Mouse (Mus musculus) MEL (cell line): Measurements from ENCODE around the gene Decr2. TPM values are rescaled to one million over a fixed set of nuclear protein-coding genes. Genes with fewer than 3 reads are reported as not detected.

Experiments
- DNase-seq: peaks from one replicate; pipeline ENCODE4 v3.0.0; 2011; ENCODE audit warnings: low read depth, low spot score
- H3K27ac ChIP-seq: 2 replicates; pipeline ENCODE4 v1.5.1; 2012; ENCODE audit warnings: low read depth, mild to moderate bottlenecking, control low read depth, low read length, moderate library complexity; ENCODE audit not compliant: control insufficient read depth
- H3K27me3 ChIP-seq, 2 experiments: fragments of 150-350 bp in 1 of 2; sonication (generic) in 1 of 2; 2 replicates each; pipeline ENCODE4 v1.6.1; 2012; ENCODE audit warnings: low read length in 2 of 2, mild to moderate bottlenecking in 2 of 2, improper control_type of control experiment in 1 of 2, moderate library complexity in 1 of 2; ENCODE audit not compliant: insufficient read depth in 2 of 2, control insufficient read depth in 1 of 2
- H3K36me3 ChIP-seq, 2 experiments: 2 replicates each; pipeline ENCODE4 v1.6.1; 2012 to 2014; ENCODE audit warnings: low read length in 2 of 2, improper control_type of control experiment in 1 of 2, inconsistent platforms in 1 of 2, mild to moderate bottlenecking in 1 of 2; ENCODE audit not compliant: insufficient read depth in 2 of 2, control insufficient read depth in 1 of 2
- H3K4me1 ChIP-seq, 2 experiments: fragments of 150-350 bp in 1 of 2; sonication (generic) in 1 of 2; 2 replicates each; pipeline ENCODE4 v1.6.1; 2012; ENCODE audit warnings: low read length in 2 of 2, improper control_type of control experiment in 1 of 2, mild to moderate bottlenecking in 1 of 2; ENCODE audit not compliant: insufficient read depth in 2 of 2, control insufficient read depth in 1 of 2
- H3K4me3 ChIP-seq, 2 experiments: fragments of 150-350 bp in 1 of 2; sonication (generic) in 1 of 2; 2 replicates each; pipeline ENCODE4 v1.5.1; 2012; ENCODE audit warnings: low read depth in 2 of 2, low read length in 2 of 2, mild to moderate bottlenecking in 2 of 2, moderate library complexity in 2 of 2, control low read depth in 1 of 2, improper control_type of control experiment in 1 of 2; ENCODE audit not compliant: control insufficient read depth in 1 of 2, insufficient read depth in 1 of 2
- H3K79me2 ChIP-seq: 2 replicates; pipeline ENCODE4 v1.6.1; 2012; ENCODE audit warnings: mild to moderate bottlenecking, low read length, moderate library complexity; ENCODE audit not compliant: control insufficient read depth, poor library complexity, insufficient read depth
- H3K9ac ChIP-seq: 2 replicates; pipeline ENCODE4 v1.6.1; 2012; ENCODE audit warnings: low read depth, mild to moderate bottlenecking, control low read depth, low read length, moderate library complexity; ENCODE audit not compliant: control insufficient read depth, poor library complexity, severe bottlenecking
- H3K9me3 ChIP-seq: fragments of 150-350 bp; sonication (generic); replicated peaks from 2 replicates; pipeline ENCODE4 v1.6.1; 2012; ENCODE audit warnings: mild to moderate bottlenecking, low read length, improper control_type of control experiment, moderate library complexity; ENCODE audit not compliant: insufficient read depth
- BHLHE40 ChIP-seq: IDR thresholded peaks from 2 replicates; pipeline ENCODE4 v1.6.1; 2012; ENCODE audit warnings: low read depth, mild to moderate bottlenecking, inconsistent platforms, low read length, improper control_type of control experiment, borderline replicate concordance
- CHD1 ChIP-seq: IDR thresholded peaks from 2 replicates; pipeline ENCODE4 v1.6.1; 2012; ENCODE audit warnings: low read depth, mild to moderate bottlenecking, inconsistent platforms, low read length, improper control_type of control experiment
- EP300 ChIP-seq, 2 experiments: IDR thresholded peaks; 2 replicates each; pipeline ENCODE4 v1.6.1; 2011; ENCODE audit warnings: improper control_type of control experiment in 2 of 2, low read length in 2 of 2, low read depth in 1 of 2, mild to moderate bottlenecking in 1 of 2
- ETS1 ChIP-seq: IDR thresholded peaks from 2 replicates; pipeline ENCODE4 v1.6.1; 2012; ENCODE audit warnings: low read depth, mild to moderate bottlenecking, inconsistent platforms, low read length, improper control_type of control experiment, moderate library complexity
- GABPA ChIP-seq: IDR thresholded peaks from 2 replicates; pipeline ENCODE4 v1.6.1; 2012; ENCODE audit warnings: low read depth, mild to moderate bottlenecking, inconsistent platforms, low read length, improper control_type of control experiment, moderate library complexity
- HCFC1 ChIP-seq: IDR thresholded peaks from 2 replicates; pipeline ENCODE4 v1.6.1; 2012; ENCODE audit warnings: low read depth, mild to moderate bottlenecking, inconsistent platforms, low read length, improper control_type of control experiment, moderate library complexity
- MAX ChIP-seq: IDR thresholded peaks from 2 replicates; pipeline ENCODE4 v1.6.1; 2011; ENCODE audit warnings: low read length, improper control_type of control experiment
- MAZ ChIP-seq: IDR thresholded peaks from 2 replicates; pipeline ENCODE4 v1.6.1; 2012; ENCODE audit warnings: low read depth, mild to moderate bottlenecking, inconsistent platforms, low read length, improper control_type of control experiment
- MYB ChIP-seq: IDR thresholded peaks from 2 replicates; pipeline ENCODE4 v1.6.1; 2011; ENCODE audit warnings: mild to moderate bottlenecking, low read depth, low read length, improper control_type of control experiment
- NRF1 ChIP-seq: IDR thresholded peaks from 2 replicates; pipeline ENCODE4 v1.6.1; 2014; ENCODE audit warnings: low read depth, mild to moderate bottlenecking, inconsistent platforms, low read length, improper control_type of control experiment, moderate library complexity; ENCODE audit not compliant: poor library complexity, insufficient read depth, severe bottlenecking
- POLR2A ChIP-seq, 2 experiments: IDR thresholded peaks; 2 replicates each; pipeline ENCODE4 v1.6.1; 2011 to 2012; ENCODE audit warnings: low read length in 2 of 2, mild to moderate bottlenecking in 2 of 2, control low read depth in 1 of 2, improper control_type of control experiment in 1 of 2, low read depth in 1 of 2, moderate library complexity in 1 of 2; ENCODE audit not compliant: control insufficient read depth in 1 of 2, insufficient read depth in 1 of 2, poor library complexity in 1 of 2
- RAD21 ChIP-seq: IDR thresholded peaks from 2 replicates; pipeline ENCODE4 v1.6.1; 2011; ENCODE audit warnings: mild to moderate bottlenecking, low read depth, low read length, improper control_type of control experiment
- SMC3 ChIP-seq: IDR thresholded peaks from 2 replicates; pipeline ENCODE4 v1.6.1; 2011; ENCODE audit warnings: low read depth, low read length, improper control_type of control experiment
- TAL1 ChIP-seq: IDR thresholded peaks from 2 replicates; pipeline ENCODE4 v1.6.1; 2012; ENCODE audit warnings: mild to moderate bottlenecking, inconsistent platforms, low read length, moderate library complexity, mixed read lengths
- TBP ChIP-seq: IDR thresholded peaks from 2 replicates; pipeline ENCODE4 v1.8.0; 2011; ENCODE audit warnings: low read depth, low read length, improper control_type of control experiment
- USF1 ChIP-seq: IDR thresholded peaks from 2 replicates; pipeline ENCODE4 v1.6.1; 2014; ENCODE audit warnings: low read depth, mild to moderate bottlenecking, inconsistent platforms, low read length, improper control_type of control experiment, moderate library complexity
- ZC3H11A ChIP-seq: IDR thresholded peaks from 2 replicates; pipeline ENCODE4 v1.6.1; 2012; ENCODE audit warnings: low read depth, mild to moderate bottlenecking, inconsistent platforms, low read length, improper control_type of control experiment
- ZNF384 ChIP-seq: IDR thresholded peaks from 2 replicates; pipeline ENCODE4 v1.6.1; 2012; ENCODE audit warnings: low read depth, mild to moderate bottlenecking, inconsistent platforms, low read length, improper control_type of control experiment
- polyA plus RNA-seq, 2 experiments: library from polyadenylated mRNA; stranded (reverse) in 1 of 2; unstranded in 1 of 2; fragments of >175 nt in 1 of 2; fragments of >200 nt in 1 of 2; gene quantifications; 2 replicates each; pipeline versions ENCODE4 v1.2.1 to v1.2.4; 2012; ENCODE audit warnings: low replicate concordance in 2 of 2, low read depth in 1 of 2; ENCODE audit not compliant: insufficient read length in 2 of 2, insufficient read depth in 1 of 2, missing spikeins in 1 of 2
- total RNA-seq: library from RNA; depleted of rRNA; stranded (reverse); fragments of 300-350 nt; gene quantifications from 2 replicates; pipeline ENCODE4 v1.2.3, GENCODE M21; 2012

Gene Decr2
- total and polyA plus RNA-seq, 3 experiments = 6.5 to 11.3 TPM; not detected in 1

- TF ChIP-seq GABPA (no peak), MAZ (no peak), NRF1 (peak; percentile 70), MAX (no peak), USF1 (peak; percentile 55), POLR2A (IDR thresholded peaks at IDR 0.05; ENCODE audit: control insufficient read depth in 1 of 2, insufficient read depth in 1 of 2, low read depth in 1 of 2, low read length in 2 of 2, poor library complexity in 1 of 2) (peak; percentile 95 to 96), ZC3H11A (no peak), EP300 (IDR thresholded peaks at IDR 0.05; ENCODE audit: low read depth in 1 of 2, low read length in 2 of 2) (no peak), ETS1 (no peak; the same call in 1 of the 2 replicates), HCFC1 (peak; percentile 70), MYB (no peak), CHD1 (no peak)
Measured at GRCm38 (mm10) chr17:26068831-26069739, 21.1 kb downstream of the Decr2 start, which contains the start of gene Rab11fip3 (continued).

- H3K4me3 ChIP-seq = peak overlapping the region; percentile 66 to 68
- no peaks in the 10 kb centered on the region for H3K9me3 ChIP-seq
- no peak overlapping the region for H3K27ac ChIP-seq
- H3K9ac ChIP-seq = peak overlapping the region; percentile 82
- peaks cover 6 to 38% of the 10 kb centered on the region in 2 experiments for H3K4me1 ChIP-seq
- H3K79me2 ChIP-seq = peaks cover 22% of the 10 kb centered on the region
- TF ChIP-seq SMC3 = no peak
- no peak for TF ChIP-seq RAD21
- no peak for TF ChIP-seq TAL1
- TF ChIP-seq MAZ = no peak
- TF ChIP-seq ZC3H11A = no peak
- no peak for TF ChIP-seq BHLHE40
- no peak for TF ChIP-seq TBP
- TF ChIP-seq NRF1 = no peak
- TF ChIP-seq ZNF384 = no peak
- no peak for TF ChIP-seq CHD1
- no peak for TF ChIP-seq MAX
- H3K27me3 ChIP-seq = no peaks in the 10 kb centered on the region
- H3K36me3 ChIP-seq = peaks cover 0 to 21% of the 10 kb centered on the region in 2 experiments; a peak in 3 of 4 replicates
- peak; percentile 51 for DNase-seq
Measured at GRCm38 (mm10) chr17:26068024-26068830, 21.9 kb downstream of the Decr2 start.
